Mouse (Mus musculus): ENCODE measurements around the gene Car5a. TPM values are rescaled to one million over a fixed set of nuclear protein-coding genes. Genes with fewer than 3 reads are reported as not detected.
A peak's percentile ranks its signal among the peaks of the same experiment; 100 is the strongest.

The Car5a gene
- 0.27 and 0.30 TPM in 2 replicates for polyA plus RNA-seq (2016; fragmentation: Nextera tagmentation; extraction: Ambion mirVana)

- H3K9me3 ChIP-seq (replicated peaks): no peaks in the 10 kb centered on the region
- no peak for DNase-seq (ENCODE audit: low spot score)
- H3K27ac ChIP-seq (replicated peaks): no peak within 1 kb of the TSS
- no peaks in the 10 kb centered on the region for H3K36me3 ChIP-seq
- peaks cover 31% of the 10 kb centered on the region for H3K4me1 ChIP-seq
- H3K27me3 ChIP-seq (ENCODE audit: low read depth, poor library complexity, severe bottlenecking): 0 out of 2 replicates have a peak, but pooled peaks cover 5% of the 10 kb centered on the region
- no peak within 1 kb of the TSS for H3K4me3 ChIP-seq
Observed at GRCm38 (mm10) chr8:121944831-121945230, at the start of gene Car5a. Car5a (minus strand) TSS chr8:121944904.

- Histone ChIP-seq H3K27ac (replicated peaks) (no peak overlapping the region), H3K4me1 (no peaks in the 10 kb centered on the region), H3K27me3 (ENCODE audit: low read depth, poor library complexity, severe bottlenecking) (no peaks in the 10 kb centered on the region), H3K4me3 (no peak overlapping the region), H3K36me3 (peaks cover 90% of the 10 kb centered on the region), H3K9me3 (replicated peaks) (no peaks in the 10 kb centered on the region)
- no peak for DNase-seq (ENCODE audit: low spot score)
- WGBS: 90% methylated on average over 4 of the region's 4 CpGs
Observed at GRCm38 (mm10) chr8:121992911-121993310, 48.2 kb upstream of the Car5a start.

- H3K27me3 ChIP-seq (ENCODE audit: low read depth, poor library complexity, severe bottlenecking): no peaks in the 10 kb centered on the region
- H3K4me1 ChIP-seq: no peaks in the 10 kb centered on the region
- no peak overlapping the region for H3K27ac ChIP-seq (replicated peaks)
- no peaks in the 10 kb centered on the region for H3K9me3 ChIP-seq (replicated peaks)
- H3K4me3 ChIP-seq: no peak overlapping the region
- 93% methylated on average over 7 of the region's 7 CpGs for WGBS
- DNase-seq (ENCODE audit: low spot score): no peak
- H3K36me3 ChIP-seq: peaks cover 90% of the 10 kb centered on the region
Observed at GRCm38 (mm10) chr8:121991611-121992010, 46.9 kb upstream of the Car5a start.

- H3K36me3 ChIP-seq: peaks cover 92% of the 10 kb centered on the region
- H3K4me3 ChIP-seq: no peak overlapping the region
- no peaks in the 10 kb centered on the region for H3K4me1 ChIP-seq
- H3K27ac ChIP-seq (replicated peaks): no peak overlapping the region
- WGBS: 94% methylated on average over 9 of the region's 9 CpGs
- no peak for DNase-seq (ENCODE audit: low spot score)
- no peaks in the 10 kb centered on the region for H3K9me3 ChIP-seq (replicated peaks)
- no peaks in the 10 kb centered on the region for H3K27me3 ChIP-seq (ENCODE audit: low read depth, poor library complexity, severe bottlenecking)
Observed at GRCm38 (mm10) chr8:121990506-121991255, 46.0 kb upstream of the Car5a start.

- 97% methylated on average over 5 of the region's 5 CpGs for WGBS
- Histone ChIP-seq H3K36me3 (peaks cover 99% of the 10 kb centered on the region), H3K9me3 (replicated peaks) (no peaks in the 10 kb centered on the region), H3K27me3 (ENCODE audit: low read depth, poor library complexity, severe bottlenecking) (no peaks in the 10 kb centered on the region), H3K4me1 (no peaks in the 10 kb centered on the region), H3K27ac (replicated peaks) (no peak overlapping the region), H3K4me3 (no peak overlapping the region)
- DNase-seq (ENCODE audit: low spot score): no peak
Observed at GRCm38 (mm10) chr8:121987892-121988291, 43.2 kb upstream of the Car5a start.

- WGBS: 99% methylated on average over 3 of the region's 3 CpGs
- peaks cover 99% of the 10 kb centered on the region for H3K36me3 ChIP-seq
- no peak overlapping the region for H3K27ac ChIP-seq (replicated peaks)
- H3K4me3 ChIP-seq: no peak overlapping the region
- H3K27me3 ChIP-seq (ENCODE audit: low read depth, poor library complexity, severe bottlenecking): no peaks in the 10 kb centered on the region
- no peaks in the 10 kb centered on the region for H3K9me3 ChIP-seq (replicated peaks)
- DNase-seq (ENCODE audit: low spot score): no peak
- H3K4me1 ChIP-seq: no peaks in the 10 kb centered on the region
Observed at GRCm38 (mm10) chr8:121985673-121986072, 41.0 kb upstream of the Car5a start.

GRCm38 (mm10) chr8:121981520-121981895 lies 36.8 kb upstream of the Car5a start:
- WGBS: 96% methylated on average over 7 of the region's 7 CpGs
- H3K9me3 ChIP-seq (replicated peaks): no peaks in the 10 kb centered on the region
- H3K27me3 ChIP-seq (ENCODE audit: low read depth, poor library complexity, severe bottlenecking): no peaks in the 10 kb centered on the region
- no peak for DNase-seq (ENCODE audit: low spot score)
- H3K36me3 ChIP-seq: peaks cover 92% of the 10 kb centered on the region
- H3K4me1 ChIP-seq: no peaks in the 10 kb centered on the region
- no peak overlapping the region for H3K4me3 ChIP-seq
- no peak overlapping the region for H3K27ac ChIP-seq (replicated peaks)

- Histone ChIP-seq H3K36me3 (peaks cover 92% of the 10 kb centered on the region), H3K4me1 (no peaks in the 10 kb centered on the region), H3K4me3 (no peak overlapping the region), H3K27ac (replicated peaks) (no peak overlapping the region), H3K27me3 (ENCODE audit: low read depth, poor library complexity, severe bottlenecking) (no peaks in the 10 kb centered on the region), H3K9me3 (replicated peaks) (no peaks in the 10 kb centered on the region)
- 95% methylated on average over 11 of the region's 11 CpGs for WGBS
- DNase-seq (ENCODE audit: low spot score): no peak
Observed at GRCm38 (mm10) chr8:121980792-121981519, 36.3 kb upstream of the Car5a start.

- 96% methylated on average over 13 of the region's 13 CpGs for WGBS
Observed at GRCm38 (mm10) chr8:121978670-121979069, 34.0 kb upstream of the Car5a start.

GRCm38 (mm10) chr8:121977819-121978590 lies 33.3 kb upstream of the Car5a start:
- Histone ChIP-seq H3K27me3 (ENCODE audit: low read depth, poor library complexity, severe bottlenecking) (no peaks in the 10 kb centered on the region), H3K4me1 (no peaks in the 10 kb centered on the region), H3K36me3 (peaks cover 87% of the 10 kb centered on the region), H3K9me3 (replicated peaks) (no peaks in the 10 kb centered on the region), H3K4me3 (no peak overlapping the region), H3K27ac (replicated peaks) (no peak overlapping the region)
- 73% methylated on average over 8 of the region's 8 CpGs for WGBS
- peak; percentile 24 for DNase-seq (ENCODE audit: low spot score)

More at GRCm38 (mm10) chr8:121978670-121979069, 34.0 kb upstream of the Car5a start:
- no peaks in the 10 kb centered on the region for H3K27me3 ChIP-seq (ENCODE audit: low read depth, poor library complexity, severe bottlenecking)
- DNase-seq (ENCODE audit: low spot score): no peak
- no peaks in the 10 kb centered on the region for H3K4me1 ChIP-seq
- no peak overlapping the region for H3K27ac ChIP-seq (replicated peaks)
- H3K36me3 ChIP-seq: peaks cover 93% of the 10 kb centered on the region
- H3K9me3 ChIP-seq (replicated peaks): no peaks in the 10 kb centered on the region
- no peak overlapping the region for H3K4me3 ChIP-seq

GRCm38 (mm10) chr8:121973906-121974305 lies 29.2 kb upstream of the Car5a start:
- H3K36me3 ChIP-seq: peaks cover 57% of the 10 kb centered on the region
- WGBS: 91% methylated on average over 28 of the region's 28 CpGs
- H3K4me1 ChIP-seq: peaks cover 13% of the 10 kb centered on the region
- H3K4me3 ChIP-seq: no peak overlapping the region
- H3K9me3 ChIP-seq (replicated peaks): no peaks in the 10 kb centered on the region
- H3K27ac ChIP-seq (replicated peaks): no peak overlapping the region
- no peaks in the 10 kb centered on the region for H3K27me3 ChIP-seq (ENCODE audit: low read depth, poor library complexity, severe bottlenecking)
- no peak for DNase-seq (ENCODE audit: low spot score)

- no peak overlapping the region for H3K4me3 ChIP-seq
- WGBS: 86% methylated on average over 17 of the region's 17 CpGs
- H3K27ac ChIP-seq (replicated peaks): peak overlapping the region; percentile 30
Observed at GRCm38 (mm10) chr8:121971488-121972058, 26.9 kb upstream of the Car5a start.

More at GRCm38 (mm10) chr8:121971488-121972058, 26.9 kb upstream of the Car5a start:
- no peaks in the 10 kb centered on the region for H3K9me3 ChIP-seq (replicated peaks)
- peaks cover 37% of the 10 kb centered on the region for H3K36me3 ChIP-seq
- H3K4me1 ChIP-seq: peaks cover 36% of the 10 kb centered on the region
- H3K27me3 ChIP-seq (ENCODE audit: low read depth, poor library complexity, severe bottlenecking): no peaks in the 10 kb centered on the region
- no peak for DNase-seq (ENCODE audit: low spot score)
